Mouse (Mus musculus) ovary, postnatal 14 days (tissue): ENCODE results near the gene Dock7.

Experiments
- DNase-seq: peaks from one replicate; pipeline ENCODE4 v3.0.0; 2022; ENCODE audit warnings: low spot score

Dock7 gene

DNA sequence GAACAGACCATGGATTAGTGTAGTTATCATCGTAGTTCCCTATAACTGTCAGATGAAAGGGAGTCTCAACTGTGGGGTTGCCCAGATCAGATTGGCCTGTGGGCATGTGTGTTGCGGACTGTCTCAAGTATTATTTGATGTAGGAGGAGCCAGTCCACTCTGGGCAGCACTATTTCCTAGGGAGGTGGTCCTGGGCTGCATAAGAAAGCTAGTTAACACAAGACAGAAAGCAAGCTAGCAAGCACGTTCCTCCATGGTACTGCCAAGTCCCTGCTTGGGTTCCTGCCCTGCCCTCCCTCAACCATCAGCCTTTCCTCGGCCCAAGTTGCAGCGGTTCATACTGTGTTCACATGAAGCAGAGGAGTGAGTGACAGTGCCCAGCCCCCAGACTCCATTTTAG is 210.5 kb downstream of the Dock7 start:
- DNase-seq: no peak

DNA sequence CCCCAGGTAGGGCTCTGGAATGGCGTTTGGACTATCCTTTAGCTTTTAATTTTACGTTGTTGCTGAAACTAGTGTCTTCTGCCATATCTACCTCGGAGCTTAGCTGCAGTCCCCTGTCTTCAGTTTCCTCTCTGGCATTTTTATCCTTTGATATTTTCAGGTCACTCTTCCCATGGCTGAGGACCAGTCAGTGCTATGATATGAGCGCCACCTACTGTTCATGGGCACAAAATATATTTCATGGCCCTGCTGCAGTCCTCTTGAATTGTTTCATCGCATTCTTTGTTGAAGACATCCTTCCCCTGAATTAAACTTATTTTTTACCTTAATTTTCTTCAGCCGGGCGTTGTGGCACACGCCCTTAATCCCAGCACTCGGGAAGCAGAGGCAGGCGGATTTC is 233.6 kb downstream of the Dock7 start:
- peak; percentile 57 for DNase-seq
